Mouse (Mus musculus): ENCODE measurements around the gene Atp5j. TPM values are rescaled to one million over a fixed set of nuclear protein-coding genes. Genes with fewer than 3 reads are reported as not detected.
A peak's percentile ranks its signal among the peaks of the same experiment; 100 is the strongest.

The Atp5j gene
- polyA plus RNA-seq (2015; fragmentation: Nextera tagmentation; extraction: Ambion mirVana): 708 and 715 TPM in 2 replicates

GRCm38 (mm10) chr16:84835441-84835822, at the start of gene Atp5j:
Gene Atp5j, minus strand, starts transcription at chr16:84835625.
- peak within 1 kb of the TSS; percentile 69 for H3K4me2 ChIP-seq
- peaks cover 14% of the 10 kb centered on the region; the same call in 1 of the 2 replicates for H3K36me3 ChIP-seq (replicated peaks)
- H3K27ac ChIP-seq: peak within 1 kb of the TSS; percentile 95
- WGBS: under 1% methylated on average over 57 of the region's 57 CpGs
- H3K4me1 ChIP-seq: peaks cover 38% of the 10 kb centered on the region
- H3K9me3 ChIP-seq: no peaks in the 10 kb centered on the region
- peak within 1 kb of the TSS; percentile 95 for H3K9ac ChIP-seq
- peak; percentile 85 for ATAC-seq (replicated peaks)
- H3K4me3 ChIP-seq: peak within 1 kb of the TSS; percentile 83
- no peaks in the 10 kb centered on the region for H3K27me3 ChIP-seq (replicated peaks)

DNA sequence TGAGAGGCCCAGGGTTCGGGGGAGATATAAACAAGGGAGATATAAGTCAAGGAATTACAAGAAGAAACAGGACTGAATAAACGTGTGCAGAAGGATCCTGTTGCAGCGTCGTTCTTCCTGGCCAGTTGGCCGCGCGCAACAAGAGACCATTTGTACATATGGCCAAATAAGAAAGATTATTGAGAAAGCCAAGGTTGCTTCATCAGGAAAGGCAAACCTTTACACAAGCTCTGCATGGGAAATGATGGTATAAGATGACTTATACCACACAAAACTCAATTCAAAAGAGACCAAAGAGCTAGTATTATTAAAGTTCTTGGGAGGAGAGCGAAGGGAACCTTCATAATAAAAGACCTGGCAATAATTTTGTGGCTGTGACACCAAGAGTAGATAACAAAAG, 49.1 kb upstream of the Atp5j start:
- Histone ChIP-seq H3K4me1 (no peaks in the 10 kb centered on the region), H3K36me3 (replicated peaks) (no peaks in the 10 kb centered on the region), H3K27me3 (replicated peaks) (no peaks in the 10 kb centered on the region), H3K9ac (no peak overlapping the region), H3K4me3 (no peak overlapping the region), H3K27ac (no peak overlapping the region), H3K4me2 (no peak overlapping the region), H3K9me3 (no peaks in the 10 kb centered on the region)
- 88% methylated on average over 8 of the region's 8 CpGs for WGBS
- no peak for ATAC-seq (replicated peaks)

- ATAC-seq (replicated peaks): no peak
- Histone ChIP-seq H3K9ac (no peak overlapping the region), H3K27me3 (replicated peaks) (no peaks in the 10 kb centered on the region), H3K4me2 (no peak overlapping the region), H3K4me1 (no peaks in the 10 kb centered on the region), H3K9me3 (no peaks in the 10 kb centered on the region), H3K36me3 (replicated peaks) (no peaks in the 10 kb centered on the region), H3K27ac (no peak overlapping the region), H3K4me3 (no peak overlapping the region)
- WGBS: 93% methylated on average over 8 of the region's 8 CpGs
Observed at GRCm38 (mm10) chr16:84881754-84882321, 46.4 kb upstream of the Atp5j start.

DNA sequence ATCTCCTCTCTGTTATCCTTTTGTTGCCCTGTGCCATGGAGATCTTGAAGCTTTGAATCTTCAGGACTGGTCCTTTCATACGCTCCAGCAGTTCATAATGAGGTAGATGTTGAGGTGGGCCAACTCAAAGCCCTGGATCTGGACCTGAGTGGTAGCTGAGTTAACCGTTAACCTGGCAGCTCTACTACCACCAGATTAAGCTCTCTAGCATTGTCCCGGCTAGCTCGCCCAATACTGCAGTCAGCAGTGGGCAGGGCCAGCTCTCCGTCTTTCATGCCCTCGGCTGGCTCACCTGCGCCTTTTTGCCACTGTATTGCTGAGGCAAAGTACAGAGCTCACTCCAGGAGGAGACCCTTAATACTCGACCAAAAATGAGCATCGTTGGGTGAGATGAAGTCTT, 45.7 kb upstream of the Atp5j start:
- H3K4me2 ChIP-seq: no peak overlapping the region
- H3K9ac ChIP-seq: no peak overlapping the region
- no peak for ATAC-seq (replicated peaks)
- no peak overlapping the region for H3K27ac ChIP-seq
- no peaks in the 10 kb centered on the region for H3K27me3 ChIP-seq (replicated peaks)
- H3K4me1 ChIP-seq: 0 out of 2 replicates have a peak, but pooled peaks cover under 1% of the 10 kb centered on the region
- H3K9me3 ChIP-seq: no peaks in the 10 kb centered on the region
- WGBS: 92% methylated on average over 9 of the region's 9 CpGs
- H3K4me3 ChIP-seq: no peak overlapping the region
- H3K36me3 ChIP-seq (replicated peaks): no peaks in the 10 kb centered on the region

DNA sequence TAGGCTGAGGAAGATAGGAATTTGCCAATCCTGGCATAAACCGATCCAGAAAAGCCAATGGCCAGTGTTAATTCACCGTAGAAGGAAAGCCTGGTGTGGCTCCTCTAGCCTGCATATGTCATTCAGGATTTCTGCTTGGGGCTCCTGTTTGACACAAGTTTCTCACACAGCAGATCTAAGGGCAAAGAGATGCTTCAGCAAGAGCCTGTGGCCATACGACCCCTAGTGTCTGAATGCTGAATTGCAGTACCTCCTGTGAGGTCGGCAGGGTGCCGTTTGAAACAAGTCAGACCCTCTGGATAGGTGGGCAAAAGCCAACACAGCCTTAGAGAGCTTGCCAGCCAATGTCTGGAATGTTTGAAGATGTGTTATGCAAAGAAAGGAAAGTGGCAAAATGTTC, 43.7 kb upstream of the Atp5j start:
- Histone ChIP-seq H3K36me3 (replicated peaks) (no peaks in the 10 kb centered on the region), H3K9me3 (no peaks in the 10 kb centered on the region), H3K4me2 (no peak overlapping the region), H3K9ac (no peak overlapping the region), H3K4me3 (no peak overlapping the region), H3K27me3 (replicated peaks) (no peaks in the 10 kb centered on the region), H3K4me1 (peaks cover 11% of the 10 kb centered on the region; the same call in 1 of the 2 replicates), H3K27ac (no peak overlapping the region)
- ATAC-seq (replicated peaks): no peak
- 19% methylated on average over 5 of the region's 5 CpGs for WGBS

DNA sequence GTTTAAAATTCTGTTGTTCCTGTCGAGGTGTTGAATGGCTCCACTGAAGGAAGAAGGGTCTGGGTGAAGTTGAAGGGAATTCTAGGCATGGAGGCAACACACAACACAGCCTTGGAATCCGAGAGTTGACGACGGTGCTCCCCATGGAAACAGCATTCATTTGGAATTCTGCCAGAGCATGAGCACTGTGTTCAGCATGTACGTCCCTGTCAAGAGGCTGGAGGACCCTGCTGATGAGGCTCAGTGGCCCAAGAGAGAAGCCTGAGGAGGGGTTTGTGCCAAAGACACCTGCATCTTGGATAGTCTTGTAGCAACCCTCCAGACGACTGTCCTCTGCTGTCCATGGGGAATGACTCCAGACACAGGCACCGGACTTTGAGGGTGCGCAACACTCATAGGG, 40.7 kb upstream of the Atp5j start:
- Histone ChIP-seq H3K4me2 (no peak overlapping the region), H3K27ac (no peak overlapping the region), H3K4me3 (no peak overlapping the region), H3K27me3 (replicated peaks) (no peaks in the 10 kb centered on the region), H3K9ac (no peak overlapping the region), H3K4me1 (peaks cover 11% of the 10 kb centered on the region; the same call in 1 of the 2 replicates), H3K36me3 (replicated peaks) (no peaks in the 10 kb centered on the region), H3K9me3 (no peaks in the 10 kb centered on the region)
- WGBS: 42% methylated on average over 8 of the region's 8 CpGs
- ATAC-seq (replicated peaks): peak; percentile 61

GRCm38 (mm10) chr16:84875718-84876035, 40.3 kb upstream of the Atp5j start:
- H3K9ac ChIP-seq: no peak overlapping the region
- no peak overlapping the region for H3K4me3 ChIP-seq
- no peak overlapping the region for H3K4me2 ChIP-seq
- no peaks in the 10 kb centered on the region for H3K27me3 ChIP-seq (replicated peaks)
- no peaks in the 10 kb centered on the region for H3K36me3 ChIP-seq (replicated peaks)
- no peaks in the 10 kb centered on the region for H3K9me3 ChIP-seq
- H3K27ac ChIP-seq: no peak overlapping the region
- peaks cover 11% of the 10 kb centered on the region; the same call in 1 of the 2 replicates for H3K4me1 ChIP-seq
- ATAC-seq (replicated peaks): no peak
- 78% methylated on average over 7 of the region's 7 CpGs for WGBS

DNA sequence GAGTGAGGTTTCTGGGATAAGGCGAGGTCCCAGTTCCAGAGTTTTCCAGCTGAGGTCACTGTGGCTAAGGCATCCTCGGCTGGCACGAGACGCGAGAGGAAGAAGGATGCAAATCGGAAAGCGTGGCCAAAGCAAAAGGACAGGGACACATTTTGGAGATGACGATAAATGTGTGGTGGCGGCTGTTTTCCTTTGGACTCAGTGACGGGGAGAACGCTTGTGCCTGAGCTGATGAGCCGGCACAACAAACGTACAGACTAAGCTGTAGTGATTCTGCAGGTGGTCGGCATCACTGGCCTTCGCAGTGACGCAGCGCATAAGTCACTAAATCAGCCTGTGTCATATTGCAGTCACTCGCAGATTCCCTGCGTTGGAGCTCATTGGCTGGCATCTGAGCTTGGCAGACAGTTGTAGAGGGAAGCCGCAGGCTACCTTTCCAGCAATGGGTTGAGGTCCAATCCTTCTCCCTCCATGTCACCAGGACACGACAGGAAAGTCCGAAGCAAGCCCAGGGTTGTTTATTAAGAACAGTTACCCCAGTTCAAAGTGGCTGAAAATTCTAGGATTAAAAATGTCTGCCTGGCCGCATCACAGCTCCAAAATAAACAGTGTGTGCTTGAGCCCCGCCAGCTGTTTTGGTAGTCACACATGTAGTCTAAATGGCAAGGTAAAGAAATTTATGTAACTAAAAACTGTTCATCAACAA, 39.7 kb upstream of the Atp5j start:
- ATAC-seq (replicated peaks): no peak
- Histone ChIP-seq H3K36me3 (replicated peaks) (no peaks in the 10 kb centered on the region), H3K27ac (no peak overlapping the region), H3K4me2 (no peak overlapping the region), H3K9ac (no peak overlapping the region), H3K9me3 (no peaks in the 10 kb centered on the region), H3K4me1 (peaks cover 11% of the 10 kb centered on the region; the same call in 1 of the 2 replicates), H3K27me3 (replicated peaks) (no peaks in the 10 kb centered on the region), H3K4me3 (no peak overlapping the region)
- 77% methylated on average over 24 of the region's 24 CpGs for WGBS

DNA sequence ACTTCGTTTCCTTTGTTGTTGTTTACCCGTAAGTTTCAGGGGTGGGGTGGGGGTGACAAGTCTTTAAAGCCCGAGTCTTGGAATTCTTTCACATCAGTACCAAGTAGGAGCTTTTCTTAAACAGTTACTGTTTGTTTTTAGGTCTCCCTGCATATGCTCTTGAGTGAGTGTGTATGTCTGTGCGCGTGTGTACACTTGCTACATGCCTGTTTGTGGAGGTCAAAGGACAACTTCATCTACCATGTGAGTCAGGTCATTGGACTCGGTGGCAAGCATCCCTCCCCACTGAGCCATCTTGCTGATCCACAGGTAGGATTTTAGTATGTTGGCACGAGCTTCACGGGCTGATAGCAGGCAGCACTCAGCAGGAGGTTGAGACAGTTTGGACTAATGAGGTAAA, 38.4 kb upstream of the Atp5j start:
- Histone ChIP-seq H3K36me3 (replicated peaks) (no peaks in the 10 kb centered on the region), H3K4me1 (peaks cover 11% of the 10 kb centered on the region; the same call in 1 of the 2 replicates), H3K9ac (no peak overlapping the region), H3K27me3 (replicated peaks) (no peaks in the 10 kb centered on the region), H3K27ac (no peak overlapping the region), H3K9me3 (no peaks in the 10 kb centered on the region), H3K4me3 (no peak overlapping the region), H3K4me2 (no peak overlapping the region)
- ATAC-seq (replicated peaks): no peak
- 79% methylated on average over 8 of the region's 8 CpGs for WGBS

GRCm38 (mm10) chr16:84864656-84865055, 29.2 kb upstream of the Atp5j start:
- H3K9me3 ChIP-seq: no peaks in the 10 kb centered on the region
- no peak overlapping the region for H3K4me3 ChIP-seq
- no peaks in the 10 kb centered on the region for H3K4me1 ChIP-seq
- no peak overlapping the region for H3K4me2 ChIP-seq
- ATAC-seq (replicated peaks): no peak
- no peak overlapping the region for H3K9ac ChIP-seq
- WGBS: 93% methylated on average over 8 of the region's 8 CpGs
- H3K27me3 ChIP-seq (replicated peaks): no peaks in the 10 kb centered on the region
- no peak overlapping the region for H3K27ac ChIP-seq
- peaks cover 4% of the 10 kb centered on the region; the same call in 1 of the 2 replicates for H3K36me3 ChIP-seq (replicated peaks)

DNA sequence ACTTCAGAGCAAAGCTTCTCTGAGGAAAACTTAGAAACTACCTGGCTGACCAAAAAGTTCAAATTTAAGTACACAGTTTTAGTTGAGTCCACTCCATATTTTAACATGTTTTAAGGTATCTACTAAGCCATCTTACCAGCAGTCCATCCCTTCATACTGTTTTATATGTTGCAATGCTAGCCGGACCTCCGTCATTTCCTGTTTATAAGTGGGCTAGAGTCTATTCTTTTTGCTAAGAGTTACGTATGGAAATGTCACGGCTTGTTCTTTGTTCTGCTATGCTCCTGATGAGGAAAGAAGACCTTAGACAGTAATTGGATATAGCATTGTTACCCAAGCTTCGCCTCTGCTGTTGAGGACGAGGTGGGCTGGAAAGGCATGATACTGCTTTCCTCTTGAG, 18.1 kb upstream of the Atp5j start:
- H3K36me3 ChIP-seq (replicated peaks): peaks cover 39% of the 10 kb centered on the region
- H3K4me1 ChIP-seq: no peaks in the 10 kb centered on the region
- no peak overlapping the region for H3K4me3 ChIP-seq
- no peak for ATAC-seq (replicated peaks)
- H3K4me2 ChIP-seq: no peak overlapping the region
- H3K27ac ChIP-seq: no peak overlapping the region
- 95% methylated on average over 6 of the region's 6 CpGs for WGBS
- no peaks in the 10 kb centered on the region for H3K27me3 ChIP-seq (replicated peaks)
- H3K9me3 ChIP-seq: no peaks in the 10 kb centered on the region
- no peak overlapping the region for H3K9ac ChIP-seq

DNA sequence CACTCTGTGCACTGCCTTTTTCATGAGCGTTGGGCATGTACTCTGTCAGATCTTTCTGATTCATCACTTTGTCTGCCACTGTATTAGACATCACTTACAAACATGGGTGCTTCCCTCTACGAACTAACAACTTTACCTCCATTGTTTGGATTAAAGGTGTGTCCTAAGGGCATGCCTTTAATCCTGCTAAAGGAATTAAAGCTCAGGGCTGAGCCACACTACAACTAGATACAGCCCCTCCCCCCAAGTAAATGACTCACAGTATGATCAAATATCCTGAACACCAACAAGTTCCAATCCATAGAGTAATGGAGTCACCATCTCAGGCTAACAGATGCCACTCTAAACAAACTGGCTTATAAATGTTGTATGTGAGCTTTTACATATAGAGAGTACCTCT, 3.2 kb upstream of the Atp5j start:
- Histone ChIP-seq H3K4me1 (peaks cover 30% of the 10 kb centered on the region), H3K4me3 (no peak overlapping the region), H3K27me3 (replicated peaks) (no peaks in the 10 kb centered on the region), H3K9me3 (no peaks in the 10 kb centered on the region), H3K9ac (no peak overlapping the region), H3K4me2 (no peak overlapping the region), H3K27ac (no peak overlapping the region), H3K36me3 (replicated peaks) (peaks cover 10% of the 10 kb centered on the region; the same call in 1 of the 2 replicates)
- 80% methylated on average over 2 of the region's 2 CpGs for WGBS
- no peak for ATAC-seq (replicated peaks)
